Mouse (Mus musculus) limb, embryonic 11.5 days (tissue): ENCODE results near the gene Mief2. TPM values are rescaled to one million over a fixed set of nuclear protein-coding genes. Genes with fewer than 3 reads are reported as not detected.

Experiments
- ATAC-seq: fragments of 200-750 bp; cut with Nextera tagmentation; 2 replicates; pipeline ENCODE4 v1.8.0; 2017; ENCODE audit warnings: low read depth; ENCODE audit not compliant: insufficient number of reproducible peaks, low FRiP score, low TSS enrichment
- DNase-seq: peaks from one replicate; pipeline ENCODE4 v3.0.0-alpha.2; 2015; ENCODE audit warnings: low spot score
- H3K27ac ChIP-seq: fragments of 300-500 bp; sonication (generic); replicated peaks from 2 replicates; pipeline ENCODE4 v1.5.1; 2014; ENCODE audit warnings: low read depth, mild to moderate bottlenecking, low read length
- H3K27me3 ChIP-seq: fragments of 300-500 bp; sonication (generic); 2 replicates; pipeline ENCODE4 v1.6.1; 2014; ENCODE audit warnings: mild to moderate bottlenecking, low read length, mixed read lengths; ENCODE audit not compliant: control insufficient read depth, insufficient read depth
- H3K36me3 ChIP-seq: fragments of 300-500 bp; sonication (generic); 2 replicates; pipeline ENCODE4 v1.6.1; 2014; ENCODE audit warnings: mild to moderate bottlenecking, low read length, moderate library complexity, mixed read lengths; ENCODE audit not compliant: control insufficient read depth, insufficient read depth
- H3K4me1 ChIP-seq: fragments of 300-500 bp; sonication (generic); 2 replicates; pipeline ENCODE4 v1.6.1; 2014; ENCODE audit warnings: low read length, mixed read lengths; ENCODE audit not compliant: control insufficient read depth, insufficient read depth
- H3K4me2 ChIP-seq: fragments of 300-500 bp; sonication (generic); 2 replicates; pipeline ENCODE4 v1.6.1; 2014; ENCODE audit warnings: low read depth, mild to moderate bottlenecking, moderate library complexity; ENCODE audit not compliant: severe bottlenecking
- H3K4me3 ChIP-seq: fragments of 300-500 bp; sonication (generic); 2 replicates; pipeline ENCODE4 v1.5.1; 2014; ENCODE audit warnings: low read depth, low read length
- H3K9ac ChIP-seq: fragments of 300-500 bp; sonication (generic); 2 replicates; pipeline ENCODE4 v1.6.1; 2014; ENCODE audit warnings: mild to moderate bottlenecking, low read length
- H3K9me3 ChIP-seq: fragments of 300-500 bp; sonication (generic); 2 replicates; pipeline ENCODE4 v1.6.1; 2016; ENCODE audit warnings: low read length; ENCODE audit not compliant: control insufficient read depth
- WGBS: fragments of 180-500 bp; shearing (Covaris S2); extraction: QIAGEN DNeasy Blood & Tissue Kit; methylation state at CpG from one replicate; pipeline ENCODE4 v1.1.7; 2014; 5-methylcytosine and 5-hydroxymethylcytosine counted together
- polyA plus RNA-seq: library from polyadenylated mRNA; unstranded; fragments of >200 nt; fragmentation: Nextera tagmentation; extraction: Ambion mirVana; gene quantifications from 2 replicates; pipeline ENCODE4 v1.2.1, GENCODE M21; 2014

Mief2 gene
- polyA plus RNA-seq, 1 experiment from 2014 or later, result 15.6 TPM

DNA sequence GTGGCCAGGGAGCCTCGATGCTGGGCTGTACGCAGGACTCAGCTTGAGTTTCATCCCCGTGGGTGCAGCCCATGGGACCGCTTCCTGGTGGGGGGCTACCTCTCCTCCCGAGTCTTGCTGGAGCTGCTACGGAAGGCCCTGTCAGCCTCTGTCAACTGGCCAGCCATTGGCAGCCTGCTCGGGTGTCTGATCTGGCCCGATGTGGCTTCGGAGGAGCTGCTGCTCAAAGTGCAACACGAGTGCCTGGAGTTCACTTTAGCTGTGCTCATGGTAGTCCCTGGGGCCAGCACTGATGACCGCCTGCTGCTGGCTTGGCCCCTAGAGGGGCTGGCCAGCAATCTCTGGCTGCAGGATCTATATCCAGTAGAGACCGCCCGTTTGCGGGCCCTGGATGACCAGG is 3.1 kb downstream of the Mief2 start:
- WGBS, result 89% methylated on average over 14 of the region's 14 CpGs
- no peak overlapping the region for H3K4me2 ChIP-seq

GRCm38 (mm10) chr11:60734206-60734605 is 6.0 kb downstream of the Mief2 start:
- WGBS, result 81% methylated on average over 2 of the region's 2 CpGs
- no peak overlapping the region for H3K9ac ChIP-seq
- ATAC-seq, result no peak
- H3K4me2 ChIP-seq, result no peak overlapping the region
- H3K27me3 ChIP-seq, result no peaks in the 10 kb centered on the region
- H3K4me1 ChIP-seq, result no peaks in the 10 kb centered on the region
- peaks cover 3% of the 10 kb centered on the region; the same call in 1 of the 2 replicates for H3K36me3 ChIP-seq
- no peaks in the 10 kb centered on the region for H3K9me3 ChIP-seq
- no peak overlapping the region for H3K4me3 ChIP-seq
- no peak for DNase-seq
- no peak overlapping the region for H3K27ac ChIP-seq

More for the DNA sequence above, 3.1 kb downstream of the Mief2 start:
- Histone ChIP-seq H3K27me3 (no peaks in the 10 kb centered on the region), H3K9me3 (no peaks in the 10 kb centered on the region), H3K36me3 (peaks cover 3% of the 10 kb centered on the region; the same call in 1 of the 2 replicates), H3K4me3 (no peak overlapping the region), H3K27ac (no peak overlapping the region), H3K4me1 (peaks cover 8% of the 10 kb centered on the region), H3K9ac (no peak overlapping the region)
- DNase-seq, result no peak
- no peak for ATAC-seq

DNA sequence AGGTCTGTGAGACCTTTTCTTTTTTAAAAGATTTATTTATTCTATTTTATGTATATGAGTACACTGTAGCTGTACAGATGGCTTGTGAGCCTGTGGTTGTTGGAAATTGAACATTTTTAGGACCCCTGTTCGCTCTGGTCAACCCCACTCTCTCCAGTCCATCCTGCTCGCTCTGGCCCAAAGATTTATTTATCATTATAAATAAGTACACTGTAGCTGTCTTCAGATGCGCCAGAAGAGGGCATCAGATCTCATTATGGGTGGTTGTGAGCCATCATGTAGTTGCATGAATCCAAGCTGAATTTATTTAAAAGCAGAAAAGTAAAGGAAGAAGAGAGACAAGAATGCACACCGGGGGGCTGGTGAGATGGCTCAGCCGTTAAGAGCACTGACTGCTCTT is 7.0 kb downstream of the Mief2 start:
- DNase-seq (no peak), ATAC-seq (no peak)
- Histone ChIP-seq H3K27me3 (no peaks in the 10 kb centered on the region), H3K9ac (no peak overlapping the region), H3K4me3 (no peak overlapping the region), H3K36me3 (peaks cover 3% of the 10 kb centered on the region), H3K27ac (no peak overlapping the region), H3K4me1 (no peaks in the 10 kb centered on the region), H3K4me2 (no peak overlapping the region), H3K9me3 (no peaks in the 10 kb centered on the region)
- WGBS, result 87% methylated on average over 5 of the region's 5 CpGs

- H3K27ac ChIP-seq, result no peak overlapping the region
- H3K4me1 ChIP-seq, result no peaks in the 10 kb centered on the region
- H3K4me2 ChIP-seq, result no peak overlapping the region
- H3K36me3 ChIP-seq, result peaks cover 9% of the 10 kb centered on the region
- 88% methylated on average over 3 of the region's 3 CpGs for WGBS
- no peak for ATAC-seq
- H3K4me3 ChIP-seq, result no peak overlapping the region
- DNase-seq, result no peak
- no peaks in the 10 kb centered on the region for H3K27me3 ChIP-seq
- H3K9me3 ChIP-seq, result no peaks in the 10 kb centered on the region
- H3K9ac ChIP-seq, result no peak overlapping the region
Measured at GRCm38 (mm10) chr11:60736491-60736890, 8.3 kb downstream of the Mief2 start.

- no peak for ATAC-seq
Measured at GRCm38 (mm10) chr11:60737450-60737849, 9.3 kb downstream of the Mief2 start.

DNA sequence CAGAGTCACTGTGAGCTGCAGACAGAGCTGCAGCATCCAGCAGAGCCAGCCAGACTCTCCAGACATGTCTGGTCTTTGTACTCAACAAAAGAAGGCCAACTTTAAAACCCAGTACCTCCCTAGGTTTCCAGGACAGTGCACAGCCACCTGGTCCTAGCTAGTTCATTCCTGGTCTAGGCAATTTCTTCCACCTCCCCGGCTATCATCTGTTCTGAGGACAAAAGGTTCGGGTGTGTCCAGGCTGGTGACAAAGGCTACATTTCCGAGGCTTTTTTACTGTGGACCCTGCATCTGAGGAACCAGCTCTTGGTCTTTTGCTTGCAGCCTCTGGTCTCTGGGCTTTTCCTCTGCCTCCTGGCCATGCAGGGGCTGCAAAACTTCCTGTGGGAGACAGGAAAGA is 12.1 kb downstream of the Mief2 start:
- Histone ChIP-seq H3K9me3 (no peaks in the 10 kb centered on the region), H3K4me1 (no peaks in the 10 kb centered on the region), H3K27ac (no peak overlapping the region), H3K4me3 (no peak overlapping the region), H3K4me2 (no peak overlapping the region), H3K36me3 (peaks cover 19% of the 10 kb centered on the region), H3K9ac (no peak overlapping the region), H3K27me3 (no peaks in the 10 kb centered on the region)
- no peak for DNase-seq
- 83% methylated on average over 3 of the region's 3 CpGs for WGBS
- ATAC-seq, result no peak

More at GRCm38 (mm10) chr11:60737450-60737849, 9.3 kb downstream of the Mief2 start:
- H3K9ac ChIP-seq, result no peak overlapping the region
- no peaks in the 10 kb centered on the region for H3K4me1 ChIP-seq
- H3K27ac ChIP-seq, result no peak overlapping the region
- H3K27me3 ChIP-seq, result no peaks in the 10 kb centered on the region
- H3K4me2 ChIP-seq, result no peak overlapping the region
- H3K4me3 ChIP-seq, result no peak overlapping the region
- H3K9me3 ChIP-seq, result no peaks in the 10 kb centered on the region
- no peak for DNase-seq
- peaks cover 14% of the 10 kb centered on the region for H3K36me3 ChIP-seq

DNA sequence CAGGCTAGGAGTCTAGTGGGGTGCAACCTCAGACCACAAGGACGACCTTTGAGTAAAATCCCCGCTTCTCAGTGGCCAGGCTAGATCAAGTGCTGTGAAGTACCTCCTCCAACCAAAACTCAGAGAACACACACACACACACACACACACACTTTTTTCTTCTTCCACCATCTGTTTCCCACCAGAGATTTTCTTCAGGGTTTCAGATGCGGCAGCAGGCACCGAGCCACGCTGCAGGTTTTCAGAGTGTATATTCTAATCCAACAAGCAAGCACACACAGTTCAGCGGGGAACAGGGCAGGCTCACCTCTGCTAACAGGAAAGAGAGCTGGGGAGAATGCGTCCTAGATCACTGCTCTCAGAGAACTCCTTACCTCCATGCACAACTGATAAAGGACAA is 27.4 kb downstream of the Mief2 start:
- ATAC-seq, result no peak
- Histone ChIP-seq H3K9me3 (no peaks in the 10 kb centered on the region), H3K9ac (no peak overlapping the region), H3K27me3 (no peaks in the 10 kb centered on the region), H3K27ac (no peak overlapping the region), H3K4me2 (no peak overlapping the region), H3K4me1 (no peaks in the 10 kb centered on the region), H3K36me3 (peaks cover 21% of the 10 kb centered on the region), H3K4me3 (no peak overlapping the region)
- WGBS, result 94% methylated on average over 7 of the region's 7 CpGs
- no peak for DNase-seq

- H3K4me3 ChIP-seq, result no peak overlapping the region
Measured at GRCm38 (mm10) chr11:60761681-60762080, 33.5 kb downstream of the Mief2 start.

GRCm38 (mm10) chr11:60766969-60767368 is 38.8 kb downstream of the Mief2 start:
- H3K36me3 ChIP-seq, result peaks cover 2% of the 10 kb centered on the region; the same call in 1 of the 2 replicates
- DNase-seq (no peak), ATAC-seq (no peak)
- H3K4me1 ChIP-seq, result no peaks in the 10 kb centered on the region
- no peak overlapping the region for H3K27ac ChIP-seq
- H3K4me3 ChIP-seq, result no peak overlapping the region
- no peaks in the 10 kb centered on the region for H3K9me3 ChIP-seq
- WGBS, result 89% methylated on average over 4 of the region's 4 CpGs
- no peak overlapping the region for H3K9ac ChIP-seq
- no peak overlapping the region for H3K4me2 ChIP-seq
- H3K27me3 ChIP-seq, result no peaks in the 10 kb centered on the region

More at GRCm38 (mm10) chr11:60761681-60762080, 33.5 kb downstream of the Mief2 start:
- ATAC-seq (no peak), DNase-seq (no peak)
- Histone ChIP-seq H3K27ac (no peak overlapping the region), H3K9me3 (no peaks in the 10 kb centered on the region), H3K9ac (no peak overlapping the region), H3K27me3 (no peaks in the 10 kb centered on the region), H3K4me1 (no peaks in the 10 kb centered on the region), H3K36me3 (peaks cover 7% of the 10 kb centered on the region), H3K4me2 (no peak overlapping the region)
- WGBS, result 92% methylated on average over 3 of the region's 3 CpGs
